Mouse (Mus musculus): ENCODE data around the gene Krt10. TPM values are rescaled to one million over a fixed set of nuclear protein-coding genes. Genes with fewer than 3 reads are reported as not detected.

Gene Krt10
- polyA plus RNA-seq (2015; fragmentation: Nextera tagmentation; extraction: Ambion mirVana) = 24.1 and 25.3 TPM in 2 replicates

GRCm38 (mm10) chr11:99389264-99389663 lies at the start of gene Krt10:
Gene Krt10, minus strand, starts transcription at chr11:99389364.
- ATAC-seq = no peak
- H3K27ac ChIP-seq (ENCODE audit: low read length) = no peak within 1 kb of the TSS
- WGBS = 93% methylated on average over 4 of the region's 4 CpGs

GRCm38 (mm10) chr11:99437972-99438371 lies 48.8 kb upstream of the Krt10 start, which contains the start of gene Krt20:
Gene Krt20, minus strand, starts transcription at chr11:99438150.
- no peak within 1 kb of the TSS for H3K4me3 ChIP-seq (replicated peaks; ENCODE audit: low read length)
- WGBS = 69% methylated on average over 10 of the region's 10 CpGs

More at GRCm38 (mm10) chr11:99389264-99389663, at the start of gene Krt10:
- Histone ChIP-seq H3K4me1 (replicated peaks; ENCODE audit: control insufficient read depth, insufficient read depth, low read length) (0 out of 2 replicates have a peak, but pooled peaks cover 6% of the 10 kb centered on the region), H3K36me3 (ENCODE audit: control insufficient read depth, insufficient read depth) (no peaks in the 10 kb centered on the region), H3K4me2 (ENCODE audit: low read length) (no peak within 1 kb of the TSS), H3K4me3 (replicated peaks; ENCODE audit: low read length) (no peak within 1 kb of the TSS), H3K9me3 (ENCODE audit: control insufficient read depth, low read length) (no peaks in the 10 kb centered on the region), H3K9ac (replicated peaks; ENCODE audit: low read depth, low read length) (no peak within 1 kb of the TSS), H3K27me3 (replicated peaks; ENCODE audit: control insufficient read depth, insufficient read depth, low read length) (no peaks in the 10 kb centered on the region)

DNA sequence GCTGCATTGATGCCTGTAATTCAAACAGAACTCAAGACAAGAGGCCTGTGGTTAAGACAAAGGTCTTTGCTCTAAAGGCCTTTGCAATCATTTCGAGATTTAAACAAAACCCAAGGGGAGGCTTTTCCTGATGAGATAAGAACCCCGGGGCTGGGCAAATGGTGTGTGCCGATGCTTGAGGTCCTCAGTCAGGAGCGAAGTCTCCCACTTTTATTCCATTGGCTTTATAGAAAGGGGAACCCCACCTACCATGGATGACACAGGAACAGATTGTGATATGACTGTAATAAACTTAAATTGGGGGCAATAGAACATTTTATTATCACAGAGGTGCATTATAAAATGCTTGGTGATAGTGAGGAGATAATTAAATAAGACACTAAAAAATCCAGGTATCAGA lies 47.5 kb upstream of the Krt10 start:
- 37% methylated on average over 4 of the region's 4 CpGs for WGBS
- Histone ChIP-seq H3K9me3 (ENCODE audit: control insufficient read depth, low read length) (no peaks in the 10 kb centered on the region), H3K4me1 (replicated peaks; ENCODE audit: control insufficient read depth, insufficient read depth, low read length) (no peaks in the 10 kb centered on the region), H3K27ac (ENCODE audit: low read length) (no peak overlapping the region), H3K9ac (replicated peaks; ENCODE audit: low read depth, low read length) (no peak overlapping the region), H3K4me2 (ENCODE audit: low read length) (no peak overlapping the region), H3K27me3 (replicated peaks; ENCODE audit: control insufficient read depth, insufficient read depth, low read length) (no peaks in the 10 kb centered on the region), H3K36me3 (ENCODE audit: control insufficient read depth, insufficient read depth) (no peaks in the 10 kb centered on the region), H3K4me3 (replicated peaks; ENCODE audit: low read length) (no peak overlapping the region)
- no peak for ATAC-seq

More at GRCm38 (mm10) chr11:99437972-99438371, 48.8 kb upstream of the Krt10 start, which contains the start of gene Krt20:
- ATAC-seq = no peak
- H3K27ac ChIP-seq (ENCODE audit: low read length) = no peak within 1 kb of the TSS
- no peaks in the 10 kb centered on the region for H3K36me3 ChIP-seq (ENCODE audit: control insufficient read depth, insufficient read depth)
- H3K27me3 ChIP-seq (replicated peaks; ENCODE audit: control insufficient read depth, insufficient read depth, low read length) = no peaks in the 10 kb centered on the region
- no peak within 1 kb of the TSS for H3K9ac ChIP-seq (replicated peaks; ENCODE audit: low read depth, low read length)
- no peaks in the 10 kb centered on the region for H3K4me1 ChIP-seq (replicated peaks; ENCODE audit: control insufficient read depth, insufficient read depth, low read length)
- H3K9me3 ChIP-seq (ENCODE audit: control insufficient read depth, low read length) = no peaks in the 10 kb centered on the region
- H3K4me2 ChIP-seq (ENCODE audit: low read length) = no peak within 1 kb of the TSS

DNA sequence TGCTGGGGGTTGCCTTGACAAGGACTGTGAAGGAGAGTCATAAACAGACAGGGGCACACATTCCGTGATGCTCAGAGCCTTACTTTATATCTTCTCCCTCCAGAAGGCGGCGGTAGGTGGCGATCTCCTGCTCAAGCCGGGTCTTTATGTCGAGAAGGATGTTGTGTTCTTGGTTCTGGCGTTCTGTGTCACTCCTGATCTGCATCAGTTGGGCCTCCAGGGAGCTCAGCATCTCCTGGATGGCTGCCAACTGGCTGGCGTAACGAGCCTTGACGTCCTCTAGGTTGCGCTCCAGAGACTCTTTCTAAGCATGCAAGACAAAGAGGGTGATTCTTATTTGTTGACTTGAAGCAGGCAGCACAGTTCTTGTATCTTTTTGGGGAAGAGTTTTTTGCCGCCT lies 41.5 kb upstream of the Krt10 start:
- WGBS = 45% methylated on average over 12 of the region's 12 CpGs
- Histone ChIP-seq H3K36me3 (ENCODE audit: control insufficient read depth, insufficient read depth) (no peaks in the 10 kb centered on the region), H3K27me3 (replicated peaks; ENCODE audit: control insufficient read depth, insufficient read depth, low read length) (no peaks in the 10 kb centered on the region), H3K4me3 (replicated peaks; ENCODE audit: low read length) (no peak overlapping the region), H3K4me2 (ENCODE audit: low read length) (no peak overlapping the region), H3K9me3 (ENCODE audit: control insufficient read depth, low read length) (no peaks in the 10 kb centered on the region), H3K9ac (replicated peaks; ENCODE audit: low read depth, low read length) (no peak overlapping the region), H3K4me1 (replicated peaks; ENCODE audit: control insufficient read depth, insufficient read depth, low read length) (0 out of 2 replicates have a peak, but pooled peaks cover 3% of the 10 kb centered on the region), H3K27ac (ENCODE audit: low read length) (no peak overlapping the region)
- no peak for ATAC-seq

GRCm38 (mm10) chr11:99422159-99422558 lies 33.0 kb upstream of the Krt10 start, which contains the start of gene Krt12:
Gene Krt12, minus strand, starts transcription at chr11:99422259.
- H3K9ac ChIP-seq (replicated peaks; ENCODE audit: low read depth, low read length) = no peak within 1 kb of the TSS
- ATAC-seq = no peak
- H3K27me3 ChIP-seq (replicated peaks; ENCODE audit: control insufficient read depth, insufficient read depth, low read length) = no peaks in the 10 kb centered on the region
- H3K27ac ChIP-seq (ENCODE audit: low read length) = no peak within 1 kb of the TSS
- H3K36me3 ChIP-seq (ENCODE audit: control insufficient read depth, insufficient read depth) = no peaks in the 10 kb centered on the region
- 92% methylated on average over 10 of the region's 10 CpGs for WGBS
- H3K4me1 ChIP-seq (replicated peaks; ENCODE audit: control insufficient read depth, insufficient read depth, low read length) = no peaks in the 10 kb centered on the region
- no peak within 1 kb of the TSS for H3K4me3 ChIP-seq (replicated peaks; ENCODE audit: low read length)
- no peak within 1 kb of the TSS for H3K4me2 ChIP-seq (ENCODE audit: low read length)
- no peaks in the 10 kb centered on the region for H3K9me3 ChIP-seq (ENCODE audit: control insufficient read depth, low read length)

DNA sequence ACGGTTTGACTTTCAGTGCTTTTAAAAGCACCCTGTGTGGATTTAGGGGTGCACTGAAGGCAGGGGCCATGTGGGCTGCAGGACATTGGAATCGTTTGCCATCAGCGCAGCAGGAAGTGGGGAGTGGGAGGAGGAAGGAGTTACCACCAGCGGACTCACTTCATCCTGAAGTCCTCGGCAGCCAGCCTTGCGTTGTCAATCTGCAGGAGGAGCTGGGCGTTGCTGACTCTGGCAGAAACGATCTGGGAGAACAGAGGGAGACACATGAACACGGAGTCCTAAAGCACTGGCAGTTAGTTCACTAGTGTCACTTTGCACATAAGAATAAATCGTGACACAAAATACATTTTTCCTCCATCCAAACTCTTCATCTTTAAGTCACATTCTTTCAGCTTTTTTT lies 31.4 kb upstream of the Krt10 start:
- no peak for ATAC-seq
- WGBS = 57% methylated on average over 10 of the region's 10 CpGs
- H3K4me2 ChIP-seq (ENCODE audit: low read length) = no peak overlapping the region

DNA sequence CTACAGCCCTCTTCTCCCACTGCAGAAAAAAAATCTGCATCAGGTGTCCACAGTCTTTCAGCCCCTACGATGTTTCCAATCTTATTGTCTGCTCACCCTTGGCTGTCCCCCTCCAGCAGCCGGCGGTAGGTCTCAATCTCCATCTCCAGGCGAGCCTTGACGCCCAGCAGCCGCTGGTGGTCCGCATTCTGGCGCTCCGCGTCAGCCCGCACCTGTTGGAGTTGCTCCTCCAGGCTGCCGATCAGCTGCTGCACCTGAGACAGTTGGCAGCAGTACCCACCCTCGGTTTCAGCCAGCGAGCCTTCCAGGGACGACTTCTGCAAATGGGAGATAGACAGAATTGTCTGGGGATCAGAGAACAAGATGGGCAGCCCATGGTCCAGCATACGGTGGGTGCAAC lies 28.7 kb upstream of the Krt10 start:
- H3K27me3 ChIP-seq (replicated peaks; ENCODE audit: control insufficient read depth, insufficient read depth, low read length) = no peaks in the 10 kb centered on the region
- H3K9me3 ChIP-seq (ENCODE audit: control insufficient read depth, low read length) = no peaks in the 10 kb centered on the region
- ATAC-seq = no peak
- no peak overlapping the region for H3K4me3 ChIP-seq (replicated peaks; ENCODE audit: low read length)
- H3K36me3 ChIP-seq (ENCODE audit: control insufficient read depth, insufficient read depth) = no peaks in the 10 kb centered on the region
- 66% methylated on average over 16 of the region's 16 CpGs for WGBS
- H3K4me2 ChIP-seq (ENCODE audit: low read length) = no peak overlapping the region
- no peak overlapping the region for H3K9ac ChIP-seq (replicated peaks; ENCODE audit: low read depth, low read length)
- H3K4me1 ChIP-seq (replicated peaks; ENCODE audit: control insufficient read depth, insufficient read depth, low read length) = no peaks in the 10 kb centered on the region
- H3K27ac ChIP-seq (ENCODE audit: low read length) = no peak overlapping the region

More for the DNA sequence above, 31.4 kb upstream of the Krt10 start:
- Histone ChIP-seq H3K36me3 (ENCODE audit: control insufficient read depth, insufficient read depth) (no peaks in the 10 kb centered on the region), H3K27me3 (replicated peaks; ENCODE audit: control insufficient read depth, insufficient read depth, low read length) (no peaks in the 10 kb centered on the region), H3K9ac (replicated peaks; ENCODE audit: low read depth, low read length) (no peak overlapping the region), H3K4me1 (replicated peaks; ENCODE audit: control insufficient read depth, insufficient read depth, low read length) (no peaks in the 10 kb centered on the region), H3K27ac (ENCODE audit: low read length) (no peak overlapping the region), H3K4me3 (replicated peaks; ENCODE audit: low read length) (no peak overlapping the region), H3K9me3 (ENCODE audit: control insufficient read depth, low read length) (no peaks in the 10 kb centered on the region)

GRCm38 (mm10) chr11:99416902-99417301 lies 27.7 kb upstream of the Krt10 start:
- Histone ChIP-seq H3K27ac (ENCODE audit: low read length) (no peak overlapping the region), H3K9me3 (ENCODE audit: control insufficient read depth, low read length) (no peaks in the 10 kb centered on the region), H3K4me3 (replicated peaks; ENCODE audit: low read length) (no peak overlapping the region), H3K27me3 (replicated peaks; ENCODE audit: control insufficient read depth, insufficient read depth, low read length) (no peaks in the 10 kb centered on the region), H3K4me2 (ENCODE audit: low read length) (no peak overlapping the region), H3K36me3 (ENCODE audit: control insufficient read depth, insufficient read depth) (no peaks in the 10 kb centered on the region), H3K4me1 (replicated peaks; ENCODE audit: control insufficient read depth, insufficient read depth, low read length) (no peaks in the 10 kb centered on the region), H3K9ac (replicated peaks; ENCODE audit: low read depth, low read length) (no peak overlapping the region)
- WGBS = 66% methylated on average over 13 of the region's 13 CpGs
- ATAC-seq = no peak

DNA sequence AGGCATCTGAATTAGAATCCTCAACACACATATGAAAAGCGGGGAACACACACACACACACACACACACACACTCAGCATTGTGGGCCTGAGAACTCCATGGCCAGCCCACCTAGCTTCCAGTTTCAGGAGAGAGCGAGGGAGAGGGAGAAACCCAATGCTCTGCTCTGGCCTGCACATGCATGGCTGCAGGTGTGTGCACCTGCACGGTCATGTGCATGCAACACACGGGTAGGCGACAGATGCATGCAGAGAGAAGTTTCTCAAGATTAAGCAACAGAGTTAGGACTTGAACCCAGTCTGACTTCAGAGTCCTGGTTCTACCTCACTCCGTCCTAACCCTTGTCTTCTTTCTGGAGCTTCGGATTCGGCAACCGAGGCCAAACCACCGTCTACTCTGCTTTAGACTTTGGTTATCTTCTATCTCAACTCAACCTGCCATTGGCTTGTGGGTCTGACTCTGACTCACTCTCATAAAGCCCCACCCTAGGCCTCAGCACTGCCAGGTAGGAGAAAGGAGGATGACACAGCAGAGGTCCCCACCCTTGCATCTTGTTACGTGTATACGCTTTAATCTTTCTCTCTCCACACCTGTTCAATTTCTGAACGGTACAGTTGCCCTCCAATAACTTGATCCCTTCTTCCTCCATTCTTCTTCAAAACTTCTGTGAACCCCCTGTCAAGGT lies 25.4 kb upstream of the Krt10 start:
- Histone ChIP-seq H3K27ac (ENCODE audit: low read length) (no peak overlapping the region), H3K4me2 (ENCODE audit: low read length) (no peak overlapping the region), H3K36me3 (ENCODE audit: control insufficient read depth, insufficient read depth) (no peaks in the 10 kb centered on the region), H3K27me3 (replicated peaks; ENCODE audit: control insufficient read depth, insufficient read depth, low read length) (no peaks in the 10 kb centered on the region), H3K4me1 (replicated peaks; ENCODE audit: control insufficient read depth, insufficient read depth, low read length) (no peaks in the 10 kb centered on the region), H3K9ac (replicated peaks; ENCODE audit: low read depth, low read length) (no peak overlapping the region), H3K4me3 (replicated peaks; ENCODE audit: low read length) (no peak overlapping the region), H3K9me3 (ENCODE audit: control insufficient read depth, low read length) (no peaks in the 10 kb centered on the region)
- ATAC-seq = no peak
- WGBS = 92% methylated on average over 13 of the region's 13 CpGs
